Mouse (Mus musculus): ENCODE measurements around the gene Tnfrsf1a. TPM values are rescaled to one million over a fixed set of nuclear protein-coding genes. Genes with fewer than 3 reads are reported as not detected.

Tnfrsf1a gene
- polyA plus RNA-seq, 1 experiment, result 149 TPM

GRCm38 (mm10) chr6:125344866-125345265 is 4.3 kb upstream of the Tnfrsf1a start:
- Histone ChIP-seq H3K4me1 (replicated peaks; ENCODE audit: control insufficient read depth, insufficient read depth, low read length) (peaks cover 42% of the 10 kb centered on the region), H3K27ac (ENCODE audit: control insufficient read depth, insufficient read depth, low read length) (no peak overlapping the region), H3K4me3 (ENCODE audit: control insufficient read depth, insufficient read depth, low read length) (no peak overlapping the region), H3K27me3 (ENCODE audit: control insufficient read depth, insufficient read depth, low read length) (no peaks in the 10 kb centered on the region), H3K36me3 (ENCODE audit: control insufficient read depth, insufficient read depth, low read length) (no peaks in the 10 kb centered on the region)
- TF ChIP-seq CTCF (IDR thresholded peaks at IDR 0.05; ENCODE audit: borderline replicate concordance, control insufficient read depth, extremely low read depth, insufficient read depth, low read length, poor library complexity), result no peak
- no peak for TF ChIP-seq POLR2A (IDR thresholded peaks at IDR 0.05; ENCODE audit: control insufficient read depth, extremely low read depth, insufficient read depth, low read length, poor library complexity)
- no peak for DNase-seq
- WGBS, result 78% methylated on average over 4 of the region's 4 CpGs

- no peak overlapping the region for H3K4me3 ChIP-seq (ENCODE audit: control insufficient read depth, insufficient read depth, low read length)
- WGBS, result 17% methylated on average over 1 of the region's 1 CpGs
- no peak for DNase-seq
- H3K36me3 ChIP-seq (ENCODE audit: control insufficient read depth, insufficient read depth, low read length), result no peaks in the 10 kb centered on the region
- H3K27me3 ChIP-seq (ENCODE audit: control insufficient read depth, insufficient read depth, low read length), result no peaks in the 10 kb centered on the region
- TF ChIP-seq POLR2A (IDR thresholded peaks at IDR 0.05; ENCODE audit: control insufficient read depth, extremely low read depth, insufficient read depth, low read length, poor library complexity) (no peak), CTCF (IDR thresholded peaks at IDR 0.05; ENCODE audit: borderline replicate concordance, control insufficient read depth, extremely low read depth, insufficient read depth, low read length, poor library complexity) (no peak)
- no peak overlapping the region; the same call in 1 of the 2 replicates for H3K27ac ChIP-seq (ENCODE audit: control insufficient read depth, insufficient read depth, low read length)
- peaks cover 37% of the 10 kb centered on the region for H3K4me1 ChIP-seq (replicated peaks; ENCODE audit: control insufficient read depth, insufficient read depth, low read length)
Measured at GRCm38 (mm10) chr6:125345625-125346024, 3.5 kb upstream of the Tnfrsf1a start.

- Histone ChIP-seq H3K4me3 (ENCODE audit: control insufficient read depth, insufficient read depth, low read length) (no peak overlapping the region), H3K4me1 (replicated peaks; ENCODE audit: control insufficient read depth, insufficient read depth, low read length) (peaks cover 36% of the 10 kb centered on the region), H3K27me3 (ENCODE audit: control insufficient read depth, insufficient read depth, low read length) (no peaks in the 10 kb centered on the region), H3K27ac (ENCODE audit: control insufficient read depth, insufficient read depth, low read length) (no peak overlapping the region; the same call in 1 of the 2 replicates), H3K36me3 (ENCODE audit: control insufficient read depth, insufficient read depth, low read length) (no peaks in the 10 kb centered on the region)
- 42% methylated on average over 2 of the region's 2 CpGs for WGBS
- TF ChIP-seq POLR2A (IDR thresholded peaks at IDR 0.05; ENCODE audit: control insufficient read depth, extremely low read depth, insufficient read depth, low read length, poor library complexity) (no peak), CTCF (IDR thresholded peaks at IDR 0.05; ENCODE audit: borderline replicate concordance, control insufficient read depth, extremely low read depth, insufficient read depth, low read length, poor library complexity) (no peak)
- no peak for DNase-seq
Measured at GRCm38 (mm10) chr6:125346029-125346428, 3.1 kb upstream of the Tnfrsf1a start.

DNA sequence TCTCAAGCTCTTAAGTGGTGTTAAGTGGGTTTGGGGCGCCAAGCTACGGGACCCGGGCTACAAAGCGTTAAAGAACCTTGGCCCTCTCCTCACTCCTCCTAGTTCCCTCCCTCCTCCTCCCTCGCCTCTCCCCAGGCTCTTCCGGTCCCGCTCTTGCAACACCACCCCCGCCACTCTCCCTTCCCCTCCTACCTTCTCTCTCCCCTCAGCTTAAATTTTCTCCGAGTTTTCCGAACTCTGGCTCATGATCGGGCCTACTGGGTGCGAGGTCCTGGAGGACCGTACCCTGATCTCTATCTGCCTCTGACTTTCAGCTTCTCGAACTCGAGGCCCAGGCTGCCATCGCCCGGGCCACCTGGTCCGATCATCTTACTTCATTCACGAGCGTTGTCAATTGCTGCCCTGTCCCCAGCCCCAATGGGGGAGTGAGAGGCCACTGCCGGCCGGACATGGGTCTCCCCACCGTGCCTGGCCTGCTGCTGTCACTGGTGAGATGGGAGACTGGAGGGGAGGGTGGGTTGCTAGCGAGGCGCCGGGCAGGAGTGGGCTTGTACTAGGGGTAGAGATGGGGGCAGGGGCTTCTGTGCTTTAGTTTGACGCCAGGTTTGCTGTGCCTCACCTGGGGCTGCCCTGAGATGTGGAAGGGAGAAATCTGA is 541 bp downstream of the Tnfrsf1a start:
- Histone ChIP-seq H3K27ac (ENCODE audit: control insufficient read depth, insufficient read depth, low read length) (peak overlapping the region; percentile 73), H3K4me1 (replicated peaks; ENCODE audit: control insufficient read depth, insufficient read depth, low read length) (peaks cover 64% of the 10 kb centered on the region), H3K36me3 (ENCODE audit: control insufficient read depth, insufficient read depth, low read length) (no peaks in the 10 kb centered on the region), H3K27me3 (ENCODE audit: control insufficient read depth, insufficient read depth, low read length) (no peaks in the 10 kb centered on the region), H3K4me3 (ENCODE audit: control insufficient read depth, insufficient read depth, low read length) (peak overlapping the region; percentile 99)
- WGBS, result 0% methylated on average over 27 of the region's 27 CpGs
- peak; percentile 52; the same call in 1 of the 2 replicates for TF ChIP-seq POLR2A (IDR thresholded peaks at IDR 0.05; ENCODE audit: control insufficient read depth, extremely low read depth, insufficient read depth, low read length, poor library complexity)
- peak; percentile 11; the same call in 1 of the 2 replicates for TF ChIP-seq CTCF (IDR thresholded peaks at IDR 0.05; ENCODE audit: borderline replicate concordance, control insufficient read depth, extremely low read depth, insufficient read depth, low read length, poor library complexity)
- peak; percentile 70 for DNase-seq

DNA sequence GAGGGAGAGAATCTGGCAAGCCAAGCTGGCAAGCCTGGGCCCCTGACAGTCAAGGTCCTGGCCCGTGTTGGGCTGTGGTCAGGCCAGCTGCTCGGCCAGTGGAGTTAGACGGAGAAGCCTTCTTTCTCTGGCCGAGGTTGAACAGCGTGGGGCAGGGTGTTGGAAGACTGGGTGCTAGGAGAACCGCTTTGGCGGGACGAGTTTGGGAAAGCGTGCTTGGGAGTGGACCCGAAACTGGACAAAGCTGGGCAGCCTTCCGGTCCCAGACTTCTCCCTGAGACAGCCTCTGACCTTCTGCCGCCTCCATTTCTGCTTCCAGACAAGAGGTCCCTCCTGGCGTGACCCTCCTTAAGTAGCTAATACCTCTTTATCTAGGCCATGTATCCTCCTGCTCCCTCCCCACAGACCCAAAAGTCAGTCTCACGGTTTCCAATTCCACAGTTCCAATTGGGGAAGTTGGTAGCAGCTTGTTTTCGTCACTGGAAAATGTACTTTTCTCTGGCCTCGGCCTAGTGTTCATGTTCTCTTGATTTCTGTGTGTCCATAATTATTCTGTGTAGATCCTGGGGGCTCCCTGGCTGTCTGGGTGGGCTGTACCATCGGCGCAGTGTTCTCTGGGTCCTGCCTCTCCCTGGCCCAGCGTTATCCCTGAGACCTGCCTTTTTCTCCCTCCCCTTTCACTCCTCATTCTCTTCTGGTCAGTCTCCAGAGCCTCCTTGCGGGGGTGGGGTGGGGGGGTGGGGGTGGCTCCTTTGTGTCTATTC is 1.3 kb downstream of the Tnfrsf1a start:
- Histone ChIP-seq H3K27me3 (ENCODE audit: control insufficient read depth, insufficient read depth, low read length) (no peaks in the 10 kb centered on the region), H3K4me3 (ENCODE audit: control insufficient read depth, insufficient read depth, low read length) (peak overlapping the region; percentile 99), H3K27ac (ENCODE audit: control insufficient read depth, insufficient read depth, low read length) (peak overlapping the region; percentile 73), H3K4me1 (replicated peaks; ENCODE audit: control insufficient read depth, insufficient read depth, low read length) (peaks cover 61% of the 10 kb centered on the region), H3K36me3 (ENCODE audit: control insufficient read depth, insufficient read depth, low read length) (no peaks in the 10 kb centered on the region)
- WGBS, result 7% methylated on average over 20 of the region's 20 CpGs
- TF ChIP-seq CTCF (IDR thresholded peaks at IDR 0.05; ENCODE audit: borderline replicate concordance, control insufficient read depth, extremely low read depth, insufficient read depth, low read length, poor library complexity), result no peak
- no peak for TF ChIP-seq POLR2A (IDR thresholded peaks at IDR 0.05; ENCODE audit: control insufficient read depth, extremely low read depth, insufficient read depth, low read length, poor library complexity)
- DNase-seq, result no peak

GRCm38 (mm10) chr6:125350995-125351324 is 1.8 kb downstream of the Tnfrsf1a start:
- H3K4me3 ChIP-seq (ENCODE audit: control insufficient read depth, insufficient read depth, low read length), result peak overlapping the region; percentile 99
- peak overlapping the region; percentile 73; the same call in 1 of the 2 replicates for H3K27ac ChIP-seq (ENCODE audit: control insufficient read depth, insufficient read depth, low read length)
- peaks cover 62% of the 10 kb centered on the region for H3K4me1 ChIP-seq (replicated peaks; ENCODE audit: control insufficient read depth, insufficient read depth, low read length)
- DNase-seq, result no peak
- TF ChIP-seq CTCF (IDR thresholded peaks at IDR 0.05; ENCODE audit: borderline replicate concordance, control insufficient read depth, extremely low read depth, insufficient read depth, low read length, poor library complexity), result no peak
- TF ChIP-seq POLR2A (IDR thresholded peaks at IDR 0.05; ENCODE audit: control insufficient read depth, extremely low read depth, insufficient read depth, low read length, poor library complexity), result no peak
- H3K36me3 ChIP-seq (ENCODE audit: control insufficient read depth, insufficient read depth, low read length), result no peaks in the 10 kb centered on the region
- WGBS, result 83% methylated on average over 2 of the region's 2 CpGs
- no peaks in the 10 kb centered on the region for H3K27me3 ChIP-seq (ENCODE audit: control insufficient read depth, insufficient read depth, low read length)

Data from thymus, adult 2 months (tissue).